Mouse (Mus musculus): ENCODE measurements at regions not wholly inside any gene's neighbourhood (a gene's known extent, or its start where the extent isn't known, plus 50 kb on each side); places are given as distances from the start of the nearest gene placed in this dataset.
A peak's percentile ranks its signal among the peaks of the same experiment; 100 is the strongest.

GRCm38 (mm10) chr10:44747419-44747818 lies 219.1 kb upstream of the Prdm1 start:
- H3K36me3 ChIP-seq (replicated peaks; ENCODE audit: control insufficient read depth, insufficient read depth, low read length) = no peaks in the 10 kb centered on the region
- DNase-seq (ENCODE audit: low spot score) (no peak), ATAC-seq (ENCODE audit: insufficient read depth, low read depth) (no peak)
- no peak overlapping the region for H3K9ac ChIP-seq (replicated peaks; ENCODE audit: low read depth, low read length)
- no peaks in the 10 kb centered on the region; the same call in 1 of the 2 replicates for H3K27me3 ChIP-seq (ENCODE audit: control insufficient read depth, insufficient read depth, low read length)
- no peaks in the 10 kb centered on the region for H3K4me1 ChIP-seq (ENCODE audit: control insufficient read depth, insufficient read depth)
- no peak overlapping the region for H3K27ac ChIP-seq (ENCODE audit: low read depth)
- H3K4me3 ChIP-seq (ENCODE audit: low read depth, low read length) = no peak overlapping the region
- TF ChIP-seq CTCF (IDR thresholded peaks at IDR 0.05; ENCODE audit: low read depth) = no peak
- TF ChIP-seq EP300 (IDR thresholded peaks at IDR 0.05; ENCODE audit: low read depth) = no peak
- WGBS = 70% methylated on average over 3 of the region's 3 CpGs
- H3K9me3 ChIP-seq (replicated peaks; ENCODE audit: control insufficient read depth, low read length) = no peaks in the 10 kb centered on the region
- H3K4me2 ChIP-seq (ENCODE audit: low read depth, low read length) = no peak overlapping the region

- Histone ChIP-seq H3K27ac (ENCODE audit: low read depth) (no peak overlapping the region), H3K9me3 (replicated peaks; ENCODE audit: control insufficient read depth, low read length) (no peaks in the 10 kb centered on the region), H3K4me1 (ENCODE audit: control insufficient read depth, insufficient read depth) (no peaks in the 10 kb centered on the region), H3K4me2 (ENCODE audit: low read depth, low read length) (no peak overlapping the region), H3K27me3 (ENCODE audit: control insufficient read depth, insufficient read depth, low read length) (no peaks in the 10 kb centered on the region), H3K36me3 (replicated peaks; ENCODE audit: control insufficient read depth, insufficient read depth, low read length) (no peaks in the 10 kb centered on the region), H3K9ac (replicated peaks; ENCODE audit: low read depth, low read length) (no peak overlapping the region), H3K4me3 (ENCODE audit: low read depth, low read length) (no peak overlapping the region)
- TF ChIP-seq EP300 (IDR thresholded peaks at IDR 0.05; ENCODE audit: low read depth) (no peak), CTCF (IDR thresholded peaks at IDR 0.05; ENCODE audit: low read depth) (no peak)
- DNase-seq (ENCODE audit: low spot score) (peak; percentile 56), ATAC-seq (ENCODE audit: insufficient read depth, low read depth) (no peak)
- 49% methylated on average over 2 of the region's 2 CpGs for WGBS
Measured at GRCm38 (mm10) chr10:44744221-44744620, 215.9 kb upstream of the Prdm1 start.

GRCm38 (mm10) chr10:44733641-44734040 lies 205.3 kb upstream of the Prdm1 start:
- Histone ChIP-seq H3K9me3 (replicated peaks; ENCODE audit: control insufficient read depth, low read length) (no peaks in the 10 kb centered on the region), H3K4me3 (ENCODE audit: low read depth, low read length) (no peak overlapping the region), H3K27me3 (ENCODE audit: control insufficient read depth, insufficient read depth, low read length) (no peaks in the 10 kb centered on the region), H3K4me2 (ENCODE audit: low read depth, low read length) (no peak overlapping the region), H3K4me1 (ENCODE audit: control insufficient read depth, insufficient read depth) (no peaks in the 10 kb centered on the region), H3K9ac (replicated peaks; ENCODE audit: low read depth, low read length) (no peak overlapping the region), H3K27ac (ENCODE audit: low read depth) (no peak overlapping the region), H3K36me3 (replicated peaks; ENCODE audit: control insufficient read depth, insufficient read depth, low read length) (no peaks in the 10 kb centered on the region)
- ATAC-seq (ENCODE audit: insufficient read depth, low read depth) = no peak
- TF ChIP-seq EP300 (IDR thresholded peaks at IDR 0.05; ENCODE audit: low read depth) (no peak), CTCF (IDR thresholded peaks at IDR 0.05; ENCODE audit: low read depth) (no peak)
- 72% methylated on average over 5 of the region's 5 CpGs for WGBS
- DNase-seq (ENCODE audit: low spot score) = no peak

- H3K36me3 ChIP-seq (replicated peaks; ENCODE audit: control insufficient read depth, insufficient read depth, low read length) = no peaks in the 10 kb centered on the region
- no peak overlapping the region for H3K27ac ChIP-seq (ENCODE audit: low read depth)
- DNase-seq (ENCODE audit: low spot score) = no peak
- ATAC-seq (ENCODE audit: insufficient read depth, low read depth) = no peak
- H3K9ac ChIP-seq (replicated peaks; ENCODE audit: low read depth, low read length) = no peak overlapping the region
- WGBS = 82% methylated on average over 8 of the region's 8 CpGs
- no peak overlapping the region for H3K4me3 ChIP-seq (ENCODE audit: low read depth, low read length)
- no peak overlapping the region for H3K4me2 ChIP-seq (ENCODE audit: low read depth, low read length)
- H3K27me3 ChIP-seq (ENCODE audit: control insufficient read depth, insufficient read depth, low read length) = no peaks in the 10 kb centered on the region
- TF ChIP-seq EP300 (IDR thresholded peaks at IDR 0.05; ENCODE audit: low read depth) (no peak), CTCF (IDR thresholded peaks at IDR 0.05; ENCODE audit: low read depth) (no peak)
- no peaks in the 10 kb centered on the region for H3K9me3 ChIP-seq (replicated peaks; ENCODE audit: control insufficient read depth, low read length)
- H3K4me1 ChIP-seq (ENCODE audit: control insufficient read depth, insufficient read depth) = no peaks in the 10 kb centered on the region
Measured at GRCm38 (mm10) chr10:44730721-44731120, 202.4 kb upstream of the Prdm1 start.

- no peak for DNase-seq (ENCODE audit: low spot score)
- Histone ChIP-seq H3K27ac (ENCODE audit: low read depth) (no peak overlapping the region), H3K27me3 (ENCODE audit: control insufficient read depth, insufficient read depth, low read length) (no peaks in the 10 kb centered on the region), H3K4me2 (ENCODE audit: low read depth, low read length) (no peak overlapping the region), H3K36me3 (replicated peaks; ENCODE audit: control insufficient read depth, insufficient read depth, low read length) (no peaks in the 10 kb centered on the region), H3K4me1 (ENCODE audit: control insufficient read depth, insufficient read depth) (no peaks in the 10 kb centered on the region), H3K9me3 (replicated peaks; ENCODE audit: control insufficient read depth, low read length) (no peaks in the 10 kb centered on the region), H3K9ac (replicated peaks; ENCODE audit: low read depth, low read length) (no peak overlapping the region), H3K4me3 (ENCODE audit: low read depth, low read length) (no peak overlapping the region)
- no peak for ATAC-seq (ENCODE audit: insufficient read depth, low read depth)
- WGBS = 78% methylated on average over 4 of the region's 4 CpGs
- no peak for TF ChIP-seq CTCF (IDR thresholded peaks at IDR 0.05; ENCODE audit: low read depth)
- no peak for TF ChIP-seq EP300 (IDR thresholded peaks at IDR 0.05; ENCODE audit: low read depth)
Measured at GRCm38 (mm10) chr10:44728963-44729362, 200.7 kb upstream of the Prdm1 start.

GRCm38 (mm10) chr10:44724575-44724974 lies 196.3 kb upstream of the Prdm1 start:
- WGBS = 58% methylated on average over 3 of the region's 3 CpGs
- no peaks in the 10 kb centered on the region for H3K9me3 ChIP-seq (replicated peaks; ENCODE audit: control insufficient read depth, low read length)
- TF ChIP-seq CTCF (IDR thresholded peaks at IDR 0.05; ENCODE audit: low read depth) = no peak
- no peak for TF ChIP-seq EP300 (IDR thresholded peaks at IDR 0.05; ENCODE audit: low read depth)

More at GRCm38 (mm10) chr10:44724575-44724974, 196.3 kb upstream of the Prdm1 start:
- Histone ChIP-seq H3K27ac (ENCODE audit: low read depth) (no peak overlapping the region), H3K4me3 (ENCODE audit: low read depth, low read length) (no peak overlapping the region), H3K9ac (replicated peaks; ENCODE audit: low read depth, low read length) (no peak overlapping the region), H3K4me1 (ENCODE audit: control insufficient read depth, insufficient read depth) (no peaks in the 10 kb centered on the region), H3K4me2 (ENCODE audit: low read depth, low read length) (no peak overlapping the region), H3K27me3 (ENCODE audit: control insufficient read depth, insufficient read depth, low read length) (no peaks in the 10 kb centered on the region), H3K36me3 (replicated peaks; ENCODE audit: control insufficient read depth, insufficient read depth, low read length) (no peaks in the 10 kb centered on the region)
- ATAC-seq (ENCODE audit: insufficient read depth, low read depth) (no peak), DNase-seq (ENCODE audit: low spot score) (no peak)
